Mouse (Mus musculus) spleen, embryonic (tissue): ENCODE data around the gene 4930583I09Rik.

ENCODE experiments used
- CTCF ChIA-PET: fragments of 350-600 bp; sonication (Branson Sonifier 250); formaldehyde crosslinking; loops from one replicate; lab custom pipeline; 2022; lab: Charles Lee

The 4930583I09Rik gene

GRCm38 (mm10) chr17:64802168-64802955, 33.5 kb downstream of the 4930583I09Rik start:
- CTCF ChIA-PET, result no interaction called here

- CTCF ChIA-PET, result no interaction called here
These were observed 43.2 kb downstream of the 4930583I09Rik start for GRCm38 (mm10) chr17:64792623-64793022.

- CTCF ChIA-PET, result no interaction called here
These were observed 43.8 kb downstream of the 4930583I09Rik start for GRCm38 (mm10) chr17:64792076-64792475.

GRCm38 (mm10) chr17:64789175-64789574, 46.7 kb downstream of the 4930583I09Rik start:
- CTCF ChIA-PET, result no interaction called here

GRCm38 (mm10) chr17:64788301-64788700, 47.6 kb downstream of the 4930583I09Rik start:
- CTCF ChIA-PET, result no interaction called here

GRCm38 (mm10) chr17:64785961-64786360, 49.9 kb downstream of the 4930583I09Rik start:
- CTCF ChIA-PET, result no interaction called here
